7 mouse cellular contexts compared by ENCODE assay signal in genomic region chr17:3451077-3451476, GRCm38 (mm10).
DNase-seq lines count a peak whose midpoint lies in the region; ATAC-seq and TF ChIP-seq lines count a peak whose summit lies in the region.

No protein-coding gene starts in this region.

- H3K9ac ChIP-seq in ES-Bruce4 (ENCODE audit: low read depth, poor library complexity, severe bottlenecking) = no peak overlapping the region

- H3K4me3 ChIP-seq in ES-Bruce4 (ENCODE audit: low read depth, low read length) = no peak overlapping the region
- H3K4me3 ChIP-seq in layer of hippocampus, adult 2 months = no peak overlapping the region

- TF ChIP-seq EP300 in ES-Bruce4 (IDR thresholded peaks at IDR 0.05; ENCODE audit: insufficient read depth, low read depth, low read length) = peak; percentile 64; the same call in 1 of the 2 replicates

- DNase-seq in cerebellum, postnatal 36 days = peak; percentile 24 to 33
- DNase-seq in heart, adult 8-10 months (ENCODE audit: low spot score) = peak; percentile 47
- peak; percentile 19 to 73 for DNase-seq in layer of hippocampus, adult 2 months (ENCODE audit: low spot score in 2 of 2)
- peak; percentile 73 to 87 for DNase-seq in spleen, postnatal 4 days (ENCODE audit: low spot score in 2 of 2)

- H3K4me1 ChIP-seq in ES-Bruce4 (ENCODE audit: control insufficient read depth, insufficient read depth, low read length) = no peaks in the 10 kb centered on the region

- no peaks in the 10 kb centered on the region for H3K9me3 ChIP-seq in ES-Bruce4 (replicated peaks; ENCODE audit: control insufficient read depth, insufficient read depth, low read length, poor library complexity, severe bottlenecking)

- H3K27ac ChIP-seq in ES-Bruce4 (ENCODE audit: insufficient read depth, low read length) = no peak overlapping the region
- no peak overlapping the region for H3K27ac ChIP-seq in layer of hippocampus, adult 2 months

- TF ChIP-seq CTCF in ES-Bruce4 (IDR thresholded peaks at IDR 0.05; ENCODE audit: low read depth, low read length) = peak; percentile 96
- peak; percentile 93 for TF ChIP-seq CTCF in layer of hippocampus, adult 2 months (conservative IDR thresholded peaks at IDR 0.05)

- no peaks in the 10 kb centered on the region for H3K36me3 ChIP-seq in ES-Bruce4 (ENCODE audit: control insufficient read depth, insufficient read depth, low read length, poor library complexity, severe bottlenecking)

- H3K27me3 ChIP-seq in ES-Bruce4 (ENCODE audit: control insufficient read depth, insufficient read depth, low read length, poor library complexity, severe bottlenecking) = no peaks in the 10 kb centered on the region

- TF ChIP-seq POLR2A in ES-Bruce4 (IDR thresholded peaks at IDR 0.05; ENCODE audit: insufficient read depth, low read length) = no peak

- ATAC-seq in activated CD4-positive, CD25-positive, alpha-beta regulatory T cell, adult 4 months = peak; percentile 96
- peak; percentile 67 for ATAC-seq in megakaryocyte, adult 5-6 weeks (ENCODE audit: poor library complexity, severe bottlenecking)

Comparison
In these comparisons a context has a peak if more than half of its experiments do, and no peak if none do; other contexts are left out.
1. DNase-seq: peak in every context shown above with its lines; median percentile 80 in spleen, postnatal 4 days; 47 in heart, adult 8-10 months; 46 in layer of hippocampus, adult 2 months; 28 in cerebellum, postnatal 36 days.